Mouse (Mus musculus): ENCODE results near the gene Dicer1.

GRCm38 (mm10) chr12:104733165-104733564 lies 18.6 kb downstream of the Dicer1 start:
- no peak for TF ChIP-seq POLR2A (IDR thresholded peaks at IDR 0.05; ENCODE audit: insufficient read length, low read depth)
- TF ChIP-seq USF1 (IDR thresholded peaks at IDR 0.05; ENCODE audit: low read depth), result no peak
- TF ChIP-seq E2F4 (IDR thresholded peaks at IDR 0.05; ENCODE audit: insufficient read depth), result no peak
